Mouse (Mus musculus) olfactory bulb, adult 2 months (tissue): ENCODE results near the gene Crtam.

Experiments used
- CTCF ChIP-seq: fragments of 200-500 bp; IDR thresholded peaks from 2 replicates; pipeline ENCODE4 v1.5.1; 2012; ENCODE audit warnings: low read depth, mild to moderate bottlenecking, low read length, moderate library complexity; ENCODE audit not compliant: insufficient read depth
- POLR2A ChIP-seq: fragments of 200-500 bp; IDR thresholded peaks from 2 replicates; pipeline ENCODE4 v1.6.1; 2012; ENCODE audit warnings: mild to moderate bottlenecking, low read depth, low read length, moderate library complexity; ENCODE audit not compliant: insufficient read depth

GRCm38 (mm10) chr9:41041404-41041803, 37.0 kb upstream of the Crtam start:
- TF ChIP-seq CTCF: no peak
- no peak for TF ChIP-seq POLR2A
